Mouse (Mus musculus): ENCODE measurements around the gene Txnip. TPM values are rescaled to one million over a fixed set of nuclear protein-coding genes. Genes with fewer than 3 reads are reported as not detected.

Gene Txnip
- polyA plus RNA-seq, 1 experiment: 325 TPM

DNA sequence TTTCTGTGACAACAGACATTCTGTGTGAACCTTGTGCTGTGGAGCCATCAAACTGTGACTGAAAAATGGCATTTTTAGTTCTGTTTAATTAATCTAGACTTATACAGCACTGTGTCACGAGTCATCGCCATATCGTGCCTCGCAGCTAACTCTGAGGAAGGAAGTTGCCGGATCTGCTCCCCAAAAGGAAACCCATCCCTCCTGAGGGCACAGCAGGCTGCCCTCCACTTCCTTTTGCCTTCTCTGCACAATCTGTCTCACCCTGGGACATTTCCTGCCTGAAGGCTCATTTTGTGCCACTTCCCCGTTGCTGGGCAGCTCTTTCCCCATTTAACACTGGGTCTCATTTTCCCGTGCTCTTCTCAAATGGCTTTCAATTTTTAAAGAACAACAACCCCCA is 6.9 kb downstream of the Txnip start:
- DNase-seq (ENCODE audit: low read depth, low spot score): no peak
- WGBS: 18% methylated on average over 7 of the region's 7 CpGs

DNA sequence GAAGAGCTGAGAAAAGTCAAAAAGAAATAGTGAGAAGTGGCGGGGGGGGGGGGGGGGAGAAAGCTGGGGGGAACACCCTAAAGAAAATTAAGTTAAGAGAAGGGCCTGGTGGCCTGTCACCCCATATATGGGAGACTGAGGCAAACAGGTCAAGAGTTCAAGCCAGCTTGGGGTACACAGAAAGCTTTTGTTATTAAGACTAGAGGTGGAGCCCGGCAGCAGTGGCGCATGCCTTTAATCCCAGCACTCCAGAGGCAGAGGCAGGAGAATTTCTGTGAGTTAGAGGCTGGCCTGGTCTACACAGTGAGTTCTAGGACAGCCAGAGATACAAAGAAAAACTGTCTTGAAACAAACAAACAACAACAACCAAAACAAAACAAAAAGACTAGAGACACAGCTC is 7.3 kb downstream of the Txnip start:
- no peak for DNase-seq (ENCODE audit: low read depth, low spot score)
- 69% methylated on average over 3 of the region's 3 CpGs for WGBS

DNA sequence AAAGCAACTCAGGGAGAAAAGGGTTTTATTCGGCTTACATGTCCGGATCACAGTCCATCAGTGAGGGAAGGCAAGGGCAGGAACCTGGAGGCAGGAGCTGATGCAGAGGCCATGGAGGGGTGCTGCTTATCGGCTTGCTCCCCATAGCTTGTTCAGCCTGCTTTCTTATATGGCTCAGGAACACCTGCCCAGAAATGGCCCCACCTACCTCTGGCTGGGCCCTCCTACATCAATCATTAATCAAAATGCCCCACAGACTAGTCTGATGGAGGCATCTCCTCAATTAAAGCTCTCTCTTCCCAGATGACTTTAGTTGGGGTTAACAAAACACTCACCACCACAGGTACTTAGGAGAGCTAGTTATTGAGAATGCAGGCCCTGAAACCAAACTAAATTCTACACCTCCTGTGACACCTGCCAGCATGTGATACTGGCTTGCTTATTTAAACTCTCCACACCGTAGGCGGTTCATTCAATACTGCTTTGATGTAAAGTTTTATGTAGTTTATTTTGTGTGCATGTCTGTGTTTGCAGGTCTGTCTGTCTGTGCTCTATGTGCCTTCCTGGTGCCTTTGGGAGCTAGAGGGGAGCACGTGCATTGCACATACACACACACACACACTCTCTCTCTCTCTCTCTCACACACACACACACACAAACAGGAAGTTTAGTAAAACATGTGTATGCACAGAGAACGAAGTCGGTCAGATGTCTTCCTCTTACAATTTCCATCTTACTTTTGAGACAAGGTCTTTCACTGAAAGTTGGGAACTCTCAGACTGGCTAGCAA is 9.1 kb downstream of the Txnip start:
- no peak for DNase-seq (ENCODE audit: low read depth, low spot score)
- WGBS: 39% methylated on average over 8 of the region's 8 CpGs

DNA sequence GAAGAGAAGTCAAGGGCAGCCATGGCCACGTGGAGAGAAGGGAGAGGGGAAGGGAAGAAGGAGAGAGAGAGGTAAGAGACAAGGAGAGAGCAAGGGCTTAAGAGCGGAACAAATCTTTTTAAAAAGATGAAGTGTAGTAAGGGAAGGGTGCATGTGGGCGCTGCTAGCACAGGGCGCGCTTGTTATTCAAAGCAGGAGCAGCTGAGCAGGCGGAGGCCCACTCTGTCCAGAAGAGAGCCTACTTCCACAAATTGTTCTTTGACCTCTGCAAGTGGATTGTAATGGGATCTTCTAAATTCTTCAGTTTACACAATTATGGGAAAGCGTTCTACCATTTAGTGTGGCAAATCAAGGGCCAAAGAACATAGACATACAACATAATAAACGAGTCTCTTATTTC is 10.8 kb downstream of the Txnip start:
- no peak for DNase-seq (ENCODE audit: low read depth, low spot score)
- 90% methylated on average over 8 of the region's 8 CpGs for WGBS

DNA sequence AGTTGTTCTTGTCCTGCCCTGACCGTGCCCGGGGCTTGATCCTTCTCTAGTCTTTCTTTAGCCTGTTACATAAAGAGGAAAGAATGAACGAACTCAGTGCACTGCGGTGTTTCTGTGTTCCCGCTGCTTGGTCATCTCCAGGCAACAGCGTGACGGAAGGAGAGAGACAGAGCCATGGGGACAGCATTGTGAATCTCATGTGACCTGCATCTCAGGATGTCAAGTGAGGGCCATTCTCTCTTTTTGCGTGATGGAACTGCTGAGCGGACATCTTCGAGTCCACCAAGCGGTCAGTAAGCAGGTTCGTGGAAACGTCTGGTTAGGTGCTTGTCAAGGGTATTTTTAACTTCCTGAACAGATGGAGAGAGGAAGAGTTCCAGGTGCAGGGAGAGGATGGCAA is 11.7 kb downstream of the Txnip start:
- 91% methylated on average over 13 of the region's 13 CpGs for WGBS
- no peak for DNase-seq (ENCODE audit: low read depth, low spot score)

DNA sequence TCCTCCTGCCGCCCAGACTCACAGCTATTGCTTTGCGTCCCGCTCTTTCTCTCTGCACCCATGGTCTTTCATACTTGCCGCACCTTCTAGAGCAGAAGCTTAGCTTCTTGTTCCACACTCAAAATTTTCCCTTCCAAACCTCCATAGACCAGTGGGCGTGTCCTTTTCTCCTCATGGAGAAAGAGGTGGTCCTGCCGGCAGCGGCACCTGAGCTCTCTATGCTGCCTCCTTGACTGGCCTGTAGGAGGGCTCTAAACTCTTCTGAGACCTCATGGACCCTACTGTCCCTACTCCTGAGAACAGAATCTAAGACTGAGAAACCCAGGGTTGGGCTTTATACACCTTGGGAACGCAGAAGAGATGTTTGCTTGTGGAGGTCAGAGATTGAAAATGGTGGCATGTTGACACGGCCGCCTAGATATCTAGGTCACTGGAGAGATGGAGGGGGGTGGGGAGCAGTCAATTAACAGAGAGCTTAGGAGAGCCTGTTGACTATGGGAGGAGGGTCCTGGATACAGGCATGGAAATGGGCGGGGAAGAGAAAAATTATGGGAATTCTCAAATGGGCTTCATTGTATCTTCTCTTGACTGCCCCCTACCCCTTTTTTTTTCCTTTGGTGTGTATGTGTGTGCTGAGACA is 12.3 kb downstream of the Txnip start:
- no peak for DNase-seq (ENCODE audit: low read depth, low spot score)

DNA sequence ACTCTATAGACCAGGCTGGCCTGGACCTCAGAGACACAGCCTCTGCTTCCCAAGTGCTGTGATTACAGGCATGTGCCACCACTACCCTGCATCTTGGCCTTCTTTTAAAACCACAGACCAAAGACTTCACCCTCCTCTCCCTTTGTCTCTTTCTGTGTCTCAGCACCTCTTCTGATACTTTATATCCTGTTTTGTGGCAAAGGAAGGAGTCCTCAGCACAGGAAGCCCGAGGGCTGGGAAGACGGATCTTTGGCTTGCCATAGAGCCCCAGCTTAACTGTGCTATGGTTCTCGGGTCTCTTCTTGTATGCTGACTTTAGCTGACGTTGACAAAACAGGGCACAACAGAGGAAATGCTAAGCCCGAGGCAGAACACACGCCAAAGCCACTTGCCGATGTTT is 12.9 kb downstream of the Txnip start:
- WGBS: 65% methylated on average over 7 of the region's 7 CpGs

More for the DNA sequence above, 12.3 kb downstream of the Txnip start:
- 95% methylated on average over 11 of the region's 11 CpGs for WGBS

DNA sequence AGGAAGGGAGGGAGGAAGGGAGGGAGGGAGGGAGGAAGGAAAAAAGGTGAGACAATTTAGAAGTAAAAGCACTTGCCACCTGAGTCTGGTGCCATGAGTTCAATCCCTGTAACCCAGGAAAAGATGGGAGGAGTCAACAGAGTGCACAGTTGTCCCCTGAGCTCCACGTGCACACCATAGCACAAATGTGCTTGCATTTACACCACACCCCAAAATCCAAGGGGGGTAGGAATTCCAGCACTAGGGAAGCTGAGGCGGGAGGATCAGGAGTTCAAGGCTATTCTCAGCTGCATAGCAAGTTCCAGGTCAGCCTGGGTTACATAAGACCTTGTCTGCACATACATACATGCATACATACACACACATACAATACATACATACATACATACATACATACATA is 13.6 kb downstream of the Txnip start:
- no peak for DNase-seq (ENCODE audit: low read depth, low spot score)
- WGBS: 28% methylated on average over 2 of the region's 2 CpGs

More for the DNA sequence above, 12.9 kb downstream of the Txnip start:
- DNase-seq (ENCODE audit: low read depth, low spot score): no peak

DNA sequence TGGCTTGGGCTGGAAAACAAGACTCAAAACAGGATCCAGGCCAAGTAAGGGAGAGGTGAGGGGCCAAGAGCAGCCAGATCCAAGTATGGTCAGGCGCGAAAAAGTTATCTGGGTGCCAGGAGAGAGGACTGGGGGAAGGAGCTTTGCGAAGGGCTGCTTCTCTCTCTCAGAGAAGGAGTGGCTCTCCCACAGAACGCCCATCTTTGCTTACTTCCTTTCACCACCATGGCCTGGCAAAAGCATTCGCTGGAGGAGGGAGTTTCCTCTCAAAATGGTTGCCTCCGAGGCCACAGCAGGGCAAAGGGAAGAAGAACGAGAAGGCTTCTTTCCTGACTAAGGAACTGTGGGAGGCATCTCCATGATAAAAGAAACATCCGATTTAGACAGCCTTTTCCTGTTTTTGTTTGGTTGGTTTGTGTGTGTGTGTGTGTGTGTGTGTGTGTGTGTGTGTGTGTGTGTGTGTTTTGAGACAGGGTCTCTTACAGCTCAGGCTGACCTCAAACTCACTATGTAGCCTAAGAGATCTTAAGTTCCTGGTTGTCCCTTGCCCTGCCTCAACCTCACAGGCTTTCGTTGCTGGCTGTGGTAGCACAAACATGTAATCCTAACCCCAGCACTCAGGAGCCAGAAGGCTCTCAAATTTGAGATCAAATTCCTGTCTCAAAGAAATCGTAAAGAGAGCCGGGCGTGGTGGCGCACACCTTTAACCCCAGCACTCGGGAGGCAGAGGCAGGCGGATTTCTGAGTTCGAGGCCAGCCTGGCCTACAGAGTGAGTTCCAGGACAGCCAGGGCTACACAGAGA is 14.3 kb downstream of the Txnip start:
- no peak for DNase-seq (ENCODE audit: low read depth, low spot score)
- 39% methylated on average over 16 of the region's 16 CpGs for WGBS

DNA sequence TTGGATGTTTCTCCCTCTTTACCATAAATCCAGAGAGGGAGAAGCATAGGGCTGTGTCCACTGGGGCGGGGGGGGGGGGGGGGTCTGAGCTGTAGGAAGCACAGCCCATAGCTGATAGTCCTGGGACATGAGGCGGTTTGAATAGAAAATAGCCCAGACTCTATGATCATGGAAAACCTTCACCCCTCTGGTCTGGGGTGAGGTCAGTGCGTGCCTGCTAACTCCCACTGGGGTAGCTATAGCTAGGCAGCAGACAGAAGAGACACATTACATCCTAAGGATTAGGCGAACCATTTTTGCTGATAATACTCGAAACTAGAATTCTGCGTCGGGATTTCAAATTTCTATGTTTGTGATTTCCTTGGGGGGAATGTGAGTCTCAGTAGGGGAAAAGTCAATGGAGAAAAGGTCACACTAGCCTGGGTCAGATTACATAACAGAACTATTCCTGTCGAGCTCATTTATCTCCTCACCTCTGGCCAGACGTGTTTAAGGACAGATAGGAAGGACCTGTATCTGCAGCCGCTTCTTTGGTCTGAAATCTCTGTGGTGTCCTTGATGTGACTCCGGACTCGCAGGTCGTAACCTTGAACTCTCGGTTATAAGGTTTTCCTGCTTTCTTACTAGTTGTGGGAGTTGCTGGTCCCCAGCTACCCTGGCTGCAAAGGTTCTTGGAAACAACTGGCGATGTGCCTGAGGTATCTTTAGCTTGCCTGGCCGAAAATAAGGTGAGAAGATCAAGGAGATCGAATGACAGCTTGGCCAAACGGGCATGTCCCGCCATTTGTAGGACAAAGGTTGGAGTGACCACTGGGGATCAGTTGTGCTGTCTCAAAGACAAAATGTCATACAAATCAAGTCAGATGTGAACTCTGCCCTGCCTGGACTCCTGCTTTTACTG is 16.1 kb downstream of the Txnip start:
- 75% methylated on average over 19 of the region's 19 CpGs for WGBS
- DNase-seq (ENCODE audit: low read depth, low spot score): no peak

DNA sequence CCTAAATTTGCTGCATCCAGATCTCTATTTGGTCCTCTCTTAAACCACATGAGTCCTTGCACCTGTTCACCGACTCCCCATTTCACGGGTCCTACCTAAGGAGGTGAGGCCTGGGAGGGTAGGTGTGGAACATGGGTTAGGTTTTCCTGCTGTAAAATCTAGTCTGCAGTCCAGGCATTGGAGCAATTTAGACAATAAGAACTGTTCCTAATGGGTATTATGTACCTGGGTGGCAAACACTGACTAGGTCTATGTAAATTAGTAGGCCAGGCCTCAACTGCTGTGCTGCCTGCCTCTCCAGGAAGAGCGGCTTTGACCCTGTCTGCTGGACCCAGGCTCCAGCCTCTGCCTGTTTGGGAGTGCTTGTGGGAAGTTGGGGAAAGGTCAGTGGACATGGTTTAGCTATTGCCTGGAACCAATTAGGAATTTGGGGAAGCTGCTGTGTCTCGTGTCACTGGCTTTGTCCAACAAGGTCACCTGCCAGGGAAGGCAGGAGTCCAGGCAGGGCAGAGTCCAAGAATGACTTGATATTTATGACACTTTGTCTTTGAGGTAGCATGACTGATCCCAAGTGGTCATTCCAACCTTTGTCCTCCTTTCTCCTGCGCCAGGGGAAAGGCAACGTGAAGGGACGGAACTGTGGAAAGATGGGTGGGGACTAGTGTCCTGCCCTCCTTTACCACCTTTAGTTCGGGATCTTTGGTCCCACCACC is 17.7 kb downstream of the Txnip start:
- DNase-seq (ENCODE audit: low read depth, low spot score): no peak
- WGBS: 30% methylated on average over 8 of the region's 8 CpGs

DNA sequence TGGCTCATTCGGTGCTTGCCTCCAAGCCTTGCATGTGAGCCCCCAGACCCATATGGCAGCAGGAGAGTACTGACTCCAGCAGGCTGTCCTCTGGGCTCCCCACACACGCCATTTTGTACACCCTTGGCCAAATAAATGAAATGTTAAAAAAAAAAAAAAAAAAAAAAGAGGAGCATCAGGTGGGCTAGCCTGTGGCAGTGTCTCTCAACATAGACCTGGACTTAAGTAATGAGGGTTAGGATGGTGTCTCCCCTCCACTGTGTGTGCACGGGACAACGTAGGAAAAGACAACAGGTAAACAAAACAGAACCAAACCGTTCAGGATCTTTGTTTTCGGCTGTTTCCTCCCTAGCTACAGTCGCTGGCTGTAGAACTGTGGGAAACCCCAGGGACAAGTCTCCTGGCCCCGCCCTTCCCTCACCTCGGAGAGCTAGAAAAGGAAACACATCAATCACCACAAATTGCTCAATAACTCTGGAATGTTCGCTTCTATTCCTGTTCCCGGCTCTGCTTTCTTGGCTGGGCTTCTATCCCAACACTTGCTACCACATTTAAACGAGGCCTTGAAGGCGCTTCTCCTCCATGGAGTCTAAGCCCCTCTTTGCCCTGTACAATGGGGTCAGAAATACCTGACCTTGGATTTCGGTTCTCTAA is 18.4 kb downstream of the Txnip start:
- 7% methylated on average over 14 of the region's 14 CpGs for WGBS

DNA sequence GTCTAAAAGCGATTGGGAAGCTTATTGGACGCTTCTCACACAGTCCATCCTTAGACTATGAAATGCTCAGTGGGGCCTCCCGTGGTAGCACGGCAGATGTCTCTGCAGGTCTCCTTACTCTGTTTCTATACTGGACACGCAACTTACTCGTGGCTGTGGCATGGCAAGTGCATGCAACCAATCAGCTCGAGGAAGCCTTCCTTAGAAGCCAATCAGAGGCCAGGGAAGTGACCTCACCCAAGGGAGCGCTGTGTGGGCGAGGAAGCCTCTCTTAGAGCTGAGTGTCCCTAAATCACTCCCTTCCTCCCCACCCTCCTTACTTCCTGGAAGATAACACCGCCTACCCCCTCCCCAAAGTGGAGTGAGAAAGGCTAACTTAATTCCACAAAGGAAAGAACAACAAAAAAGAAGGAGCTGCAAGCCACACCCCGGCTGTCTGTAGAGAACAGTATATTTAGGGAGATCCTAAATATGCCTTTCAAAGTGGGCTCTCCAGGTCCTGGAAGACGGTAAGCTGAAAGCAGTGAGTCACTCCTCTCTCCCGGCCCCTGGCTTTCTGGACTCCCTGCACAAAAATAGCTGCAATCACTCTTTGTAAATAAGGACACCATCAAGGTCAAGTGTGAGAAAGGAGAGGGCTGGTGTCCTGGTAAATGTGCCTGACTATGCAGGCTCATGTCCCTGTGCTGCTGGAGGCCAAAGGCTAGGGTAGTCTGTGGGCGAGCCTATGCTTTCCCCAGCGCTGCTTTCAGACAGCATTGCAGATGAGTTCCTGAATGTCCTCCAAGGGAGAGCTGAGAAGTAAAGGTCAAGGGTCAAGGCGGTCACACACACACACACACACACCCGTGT is 19.2 kb downstream of the Txnip start, which contains the start of gene Gm16253:
Gene Gm16253 (plus strand): TSS at position 295 of the 852 bp plus-strand sequence.
- DNase-seq (ENCODE audit: low read depth, low spot score): peak; percentile 99
- WGBS: 3% methylated on average over 17 of the region's 17 CpGs

More for the DNA sequence above, 18.4 kb downstream of the Txnip start:
- DNase-seq (ENCODE audit: low read depth, low spot score): no peak

DNA sequence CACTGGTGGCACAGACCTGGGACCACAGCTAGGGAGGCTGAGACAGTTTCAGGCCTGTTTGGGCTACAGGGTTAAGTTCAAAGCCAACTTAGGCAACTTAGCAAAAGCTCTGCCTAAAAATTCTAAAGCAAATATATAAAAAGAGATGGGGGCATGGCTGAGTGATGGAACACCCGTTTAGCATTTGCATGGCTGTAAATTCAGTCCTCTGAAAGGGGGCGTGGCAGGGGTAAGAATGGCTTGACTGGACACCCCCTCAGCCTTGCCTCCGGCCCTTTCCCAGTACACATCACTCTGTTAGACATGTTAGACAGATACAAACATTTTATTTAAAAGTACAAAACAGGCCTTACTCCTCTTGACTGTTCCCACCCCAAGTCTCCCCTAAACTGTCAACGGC is 19.8 kb downstream of the Txnip start:
- DNase-seq (ENCODE audit: low read depth, low spot score): no peak

DNA sequence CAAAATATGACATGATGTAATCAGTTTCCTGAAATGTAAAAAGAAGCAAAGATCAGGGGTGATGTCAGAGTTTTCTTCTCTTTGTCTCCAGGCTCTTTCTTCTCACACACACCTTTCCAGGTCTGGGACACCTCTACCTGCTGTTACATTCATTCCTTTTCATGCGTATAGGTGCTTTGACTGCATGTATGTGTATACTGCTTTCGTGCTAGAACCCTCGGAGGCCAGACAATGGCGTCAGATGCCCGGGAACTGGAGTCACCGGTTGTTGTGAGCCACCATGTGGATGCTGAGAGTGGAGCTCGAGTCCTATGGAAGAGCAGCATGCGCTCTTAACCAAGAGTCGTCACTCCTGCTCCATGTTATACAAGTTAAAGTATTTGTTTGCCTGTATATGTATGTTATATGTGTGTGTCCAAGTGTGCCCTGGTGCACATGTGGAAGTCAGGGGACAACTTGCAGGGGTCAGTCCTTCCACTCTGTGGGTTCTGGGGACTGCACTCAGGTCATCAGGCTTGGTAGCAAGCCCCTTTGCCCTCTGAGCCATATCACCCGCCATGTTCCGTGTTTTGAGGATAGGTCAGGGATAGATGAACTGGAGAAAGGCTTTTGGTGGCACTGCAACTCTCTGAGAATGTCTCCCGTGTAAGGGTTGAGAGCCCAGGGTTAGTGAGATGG is 20.9 kb downstream of the Txnip start:
- 75% methylated on average over 12 of the region's 12 CpGs for WGBS
- DNase-seq (ENCODE audit: low read depth, low spot score): no peak

More for the DNA sequence above, 19.8 kb downstream of the Txnip start:
- 35% methylated on average over 4 of the region's 4 CpGs for WGBS

DNA sequence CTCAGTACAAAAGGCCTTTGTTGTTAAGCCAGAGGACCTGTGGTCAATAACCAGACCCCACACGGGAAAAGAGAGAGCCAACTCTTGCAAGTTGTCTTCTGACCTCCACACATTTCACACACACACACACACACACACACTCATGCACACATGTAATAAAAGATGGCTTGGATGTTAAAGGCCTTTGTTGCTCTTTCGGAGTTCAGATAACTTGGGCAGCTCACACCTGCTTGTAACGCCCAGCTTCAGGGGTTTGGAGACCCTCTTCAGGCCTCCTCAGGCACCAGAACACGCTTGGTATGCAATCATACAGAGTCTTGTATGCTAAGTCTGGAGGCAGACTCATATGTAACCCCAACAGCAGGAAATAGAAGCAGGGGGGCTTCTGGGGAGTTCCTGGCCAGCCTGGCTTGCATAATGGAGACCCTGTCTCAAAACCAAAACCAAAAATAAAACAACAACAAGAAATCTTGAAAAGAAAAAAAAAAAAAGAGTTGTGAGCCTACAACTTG is 21.5 kb downstream of the Txnip start:
- DNase-seq (ENCODE audit: low read depth, low spot score): no peak
- WGBS: 69% methylated on average over 4 of the region's 4 CpGs

Data from large intestine, adult 2 months (tissue).